Mouse (Mus musculus): ENCODE data around the gene Slc4a4. TPM values are rescaled to one million over a fixed set of nuclear protein-coding genes. Genes with fewer than 3 reads are reported as not detected.

The Slc4a4 gene
- polyA plus RNA-seq, 1 experiment from 2014 or later, result 5.9 TPM

- 71% methylated on average over 11 of the region's 11 CpGs for WGBS
- ATAC-seq (replicated peaks; ENCODE audit: low FRiP score, low TSS enrichment, low read depth) (no peak), DNase-seq (ENCODE audit: low spot score) (no peak)
- Histone ChIP-seq H3K9ac (ENCODE audit: low read length) (no peak overlapping the region), H3K27me3 (replicated peaks; ENCODE audit: control insufficient read depth, insufficient read depth, low read length) (no peaks in the 10 kb centered on the region), H3K4me3 (ENCODE audit: low read depth, low read length) (no peak overlapping the region), H3K4me2 (ENCODE audit: low read length) (no peak overlapping the region), H3K9me3 (ENCODE audit: control insufficient read depth, low read length) (no peaks in the 10 kb centered on the region), H3K36me3 (ENCODE audit: control insufficient read depth, insufficient read depth, low read length) (no peaks in the 10 kb centered on the region), H3K27ac (ENCODE audit: low read depth) (no peak overlapping the region), H3K4me1 (replicated peaks; ENCODE audit: control insufficient read depth, insufficient read depth, low read length) (no peaks in the 10 kb centered on the region)
Measured at GRCm38 (mm10) chr5:89088462-89088861, 201.8 kb downstream of the Slc4a4 start.

GRCm38 (mm10) chr5:89090131-89090530, 203.5 kb downstream of the Slc4a4 start:
- Histone ChIP-seq H3K4me1 (replicated peaks; ENCODE audit: control insufficient read depth, insufficient read depth, low read length) (no peaks in the 10 kb centered on the region), H3K27me3 (replicated peaks; ENCODE audit: control insufficient read depth, insufficient read depth, low read length) (no peaks in the 10 kb centered on the region), H3K9me3 (ENCODE audit: control insufficient read depth, low read length) (no peaks in the 10 kb centered on the region), H3K36me3 (ENCODE audit: control insufficient read depth, insufficient read depth, low read length) (no peaks in the 10 kb centered on the region), H3K4me3 (ENCODE audit: low read depth, low read length) (no peak overlapping the region), H3K9ac (ENCODE audit: low read length) (no peak overlapping the region), H3K27ac (ENCODE audit: low read depth) (no peak overlapping the region), H3K4me2 (ENCODE audit: low read length) (no peak overlapping the region)
- ATAC-seq (replicated peaks; ENCODE audit: low FRiP score, low TSS enrichment, low read depth) (no peak), DNase-seq (ENCODE audit: low spot score) (no peak)
- WGBS, result 89% methylated on average over 3 of the region's 3 CpGs

- no peak for ATAC-seq (replicated peaks; ENCODE audit: low FRiP score, low TSS enrichment, low read depth)
- no peaks in the 10 kb centered on the region for H3K27me3 ChIP-seq (replicated peaks; ENCODE audit: control insufficient read depth, insufficient read depth, low read length)
- H3K4me2 ChIP-seq (ENCODE audit: low read length), result no peak overlapping the region
- no peaks in the 10 kb centered on the region for H3K36me3 ChIP-seq (ENCODE audit: control insufficient read depth, insufficient read depth, low read length)
- no peak overlapping the region for H3K27ac ChIP-seq (ENCODE audit: low read depth)
- DNase-seq (ENCODE audit: low spot score), result no peak
- no peak overlapping the region for H3K9ac ChIP-seq (ENCODE audit: low read length)
- H3K9me3 ChIP-seq (ENCODE audit: control insufficient read depth, low read length), result no peaks in the 10 kb centered on the region
- no peak overlapping the region for H3K4me3 ChIP-seq (ENCODE audit: low read depth, low read length)
- H3K4me1 ChIP-seq (replicated peaks; ENCODE audit: control insufficient read depth, insufficient read depth, low read length), result no peaks in the 10 kb centered on the region
Measured at GRCm38 (mm10) chr5:89096371-89096770, 209.8 kb downstream of the Slc4a4 start.

GRCm38 (mm10) chr5:89097291-89097690, 210.7 kb downstream of the Slc4a4 start:
- DNase-seq (ENCODE audit: low spot score), result no peak
- H3K4me2 ChIP-seq (ENCODE audit: low read length), result no peak overlapping the region
- no peak for ATAC-seq (replicated peaks; ENCODE audit: low FRiP score, low TSS enrichment, low read depth)
- H3K9ac ChIP-seq (ENCODE audit: low read length), result no peak overlapping the region
- H3K4me3 ChIP-seq (ENCODE audit: low read depth, low read length), result no peak overlapping the region
- no peaks in the 10 kb centered on the region for H3K36me3 ChIP-seq (ENCODE audit: control insufficient read depth, insufficient read depth, low read length)
- 93% methylated on average over 3 of the region's 3 CpGs for WGBS
- H3K4me1 ChIP-seq (replicated peaks; ENCODE audit: control insufficient read depth, insufficient read depth, low read length), result no peaks in the 10 kb centered on the region
- H3K27me3 ChIP-seq (replicated peaks; ENCODE audit: control insufficient read depth, insufficient read depth, low read length), result no peaks in the 10 kb centered on the region
- no peak overlapping the region for H3K27ac ChIP-seq (ENCODE audit: low read depth)
- H3K9me3 ChIP-seq (ENCODE audit: control insufficient read depth, low read length), result no peaks in the 10 kb centered on the region

- Histone ChIP-seq H3K4me3 (ENCODE audit: low read depth, low read length) (no peak overlapping the region), H3K9ac (ENCODE audit: low read length) (no peak overlapping the region), H3K27me3 (replicated peaks; ENCODE audit: control insufficient read depth, insufficient read depth, low read length) (no peaks in the 10 kb centered on the region), H3K36me3 (ENCODE audit: control insufficient read depth, insufficient read depth, low read length) (no peaks in the 10 kb centered on the region), H3K27ac (ENCODE audit: low read depth) (no peak overlapping the region), H3K4me1 (replicated peaks; ENCODE audit: control insufficient read depth, insufficient read depth, low read length) (no peaks in the 10 kb centered on the region), H3K4me2 (ENCODE audit: low read length) (no peak overlapping the region), H3K9me3 (ENCODE audit: control insufficient read depth, low read length) (no peaks in the 10 kb centered on the region)
- 77% methylated on average over 4 of the region's 4 CpGs for WGBS
- ATAC-seq (replicated peaks; ENCODE audit: low FRiP score, low TSS enrichment, low read depth) (no peak), DNase-seq (ENCODE audit: low spot score) (no peak)
Measured at GRCm38 (mm10) chr5:89098121-89098520, 211.5 kb downstream of the Slc4a4 start.

GRCm38 (mm10) chr5:89099886-89100285, 213.3 kb downstream of the Slc4a4 start:
- no peak overlapping the region for H3K9ac ChIP-seq (ENCODE audit: low read length)
- no peaks in the 10 kb centered on the region for H3K9me3 ChIP-seq (ENCODE audit: control insufficient read depth, low read length)
- H3K27me3 ChIP-seq (replicated peaks; ENCODE audit: control insufficient read depth, insufficient read depth, low read length), result no peaks in the 10 kb centered on the region
- no peak overlapping the region for H3K4me2 ChIP-seq (ENCODE audit: low read length)
- no peaks in the 10 kb centered on the region for H3K36me3 ChIP-seq (ENCODE audit: control insufficient read depth, insufficient read depth, low read length)
- no peak overlapping the region for H3K27ac ChIP-seq (ENCODE audit: low read depth)
- 74% methylated on average over 3 of the region's 3 CpGs for WGBS
- no peak for ATAC-seq (replicated peaks; ENCODE audit: low FRiP score, low TSS enrichment, low read depth)
- H3K4me1 ChIP-seq (replicated peaks; ENCODE audit: control insufficient read depth, insufficient read depth, low read length), result no peaks in the 10 kb centered on the region
- H3K4me3 ChIP-seq (ENCODE audit: low read depth, low read length), result no peak overlapping the region
- no peak for DNase-seq (ENCODE audit: low spot score)

- Histone ChIP-seq H3K9ac (ENCODE audit: low read length) (no peak overlapping the region), H3K4me1 (replicated peaks; ENCODE audit: control insufficient read depth, insufficient read depth, low read length) (no peaks in the 10 kb centered on the region), H3K36me3 (ENCODE audit: control insufficient read depth, insufficient read depth, low read length) (no peaks in the 10 kb centered on the region), H3K27ac (ENCODE audit: low read depth) (no peak overlapping the region), H3K27me3 (replicated peaks; ENCODE audit: control insufficient read depth, insufficient read depth, low read length) (no peaks in the 10 kb centered on the region), H3K9me3 (ENCODE audit: control insufficient read depth, low read length) (no peaks in the 10 kb centered on the region), H3K4me2 (ENCODE audit: low read length) (no peak overlapping the region), H3K4me3 (ENCODE audit: low read depth, low read length) (no peak overlapping the region)
- DNase-seq (ENCODE audit: low spot score) (no peak), ATAC-seq (replicated peaks; ENCODE audit: low FRiP score, low TSS enrichment, low read depth) (no peak)
- WGBS, result 83% methylated on average over 4 of the region's 4 CpGs
Measured at GRCm38 (mm10) chr5:89102560-89102959, 215.9 kb downstream of the Slc4a4 start.

- Histone ChIP-seq H3K4me3 (ENCODE audit: low read depth, low read length) (no peak overlapping the region), H3K9me3 (ENCODE audit: control insufficient read depth, low read length) (no peaks in the 10 kb centered on the region), H3K4me2 (ENCODE audit: low read length) (no peak overlapping the region), H3K4me1 (replicated peaks; ENCODE audit: control insufficient read depth, insufficient read depth, low read length) (no peaks in the 10 kb centered on the region), H3K36me3 (ENCODE audit: control insufficient read depth, insufficient read depth, low read length) (no peaks in the 10 kb centered on the region), H3K9ac (ENCODE audit: low read length) (no peak overlapping the region), H3K27me3 (replicated peaks; ENCODE audit: control insufficient read depth, insufficient read depth, low read length) (no peaks in the 10 kb centered on the region), H3K27ac (ENCODE audit: low read depth) (no peak overlapping the region)
- 83% methylated on average over 9 of the region's 9 CpGs for WGBS
- ATAC-seq (replicated peaks; ENCODE audit: low FRiP score, low TSS enrichment, low read depth) (no peak), DNase-seq (ENCODE audit: low spot score) (no peak)
Measured at GRCm38 (mm10) chr5:89105346-89105745, 218.7 kb downstream of the Slc4a4 start.

GRCm38 (mm10) chr5:89106217-89106616, 219.6 kb downstream of the Slc4a4 start:
- H3K27me3 ChIP-seq (replicated peaks; ENCODE audit: control insufficient read depth, insufficient read depth, low read length), result no peaks in the 10 kb centered on the region
- H3K9ac ChIP-seq (ENCODE audit: low read length), result no peak overlapping the region
- no peaks in the 10 kb centered on the region for H3K36me3 ChIP-seq (ENCODE audit: control insufficient read depth, insufficient read depth, low read length)
- no peak for ATAC-seq (replicated peaks; ENCODE audit: low FRiP score, low TSS enrichment, low read depth)
- no peak overlapping the region for H3K4me2 ChIP-seq (ENCODE audit: low read length)
- DNase-seq (ENCODE audit: low spot score), result no peak
- H3K4me3 ChIP-seq (ENCODE audit: low read depth, low read length), result no peak overlapping the region
- no peaks in the 10 kb centered on the region for H3K4me1 ChIP-seq (replicated peaks; ENCODE audit: control insufficient read depth, insufficient read depth, low read length)
- H3K9me3 ChIP-seq (ENCODE audit: control insufficient read depth, low read length), result no peaks in the 10 kb centered on the region
- no peak overlapping the region for H3K27ac ChIP-seq (ENCODE audit: low read depth)
